Mouse (Mus musculus): Measurements from ENCODE around the gene Olfr1104. TPM values are rescaled to one million over a fixed set of nuclear protein-coding genes. Genes with fewer than 3 reads are reported as not detected.

The Olfr1104 gene
- total RNA-seq (2012; rRNA removed) = not detected in 2 replicates

GRCm38 (mm10) chr2:87026980-87027379 is at the start of gene Olfr1104:
Gene Olfr1104, minus strand, starts transcription at chr2:87027080.
- Histone ChIP-seq H3K36me3 (ENCODE audit: control insufficient read depth, insufficient read depth, low read length, poor library complexity, severe bottlenecking) (no peaks in the 10 kb centered on the region), H3K9me3 (ENCODE audit: control insufficient read depth, insufficient read depth, low read depth, low read length) (no peaks in the 10 kb centered on the region), H3K27ac (ENCODE audit: insufficient read depth, low read depth, low read length, poor library complexity, severe bottlenecking) (no peak within 1 kb of the TSS), H3K9ac (ENCODE audit: insufficient read depth, low read depth, low read length, poor library complexity, severe bottlenecking) (no peak within 1 kb of the TSS), H3K4me3 (ENCODE audit: insufficient read depth in 1 of 2, low read depth in 1 of 2, low read length in 2 of 2, poor library complexity in 1 of 2, severe bottlenecking in 1 of 2) (no peak within 1 kb of the TSS), H3K4me1 (ENCODE audit: control insufficient read depth in 2 of 2, insufficient read depth in 2 of 2, low read length in 2 of 2, poor library complexity in 1 of 2) (no peaks in the 10 kb centered on the region)
- no peak for DNase-seq (ENCODE audit: low read depth, low spot score)
- in situ Hi-C loops (cut with MboI; ENCODE audit: low sequenced_read_pairs in 2 of 2, unreplicated experiment in 2 of 2) = no loop called here
- TF ChIP-seq CHD2 (IDR thresholded peaks at IDR 0.05; ENCODE audit: low read depth, low read length) (no peak), ZNF384 (IDR thresholded peaks at IDR 0.05; ENCODE audit: low read depth, low read length) (no peak), ZC3H11A (IDR thresholded peaks at IDR 0.05; ENCODE audit: borderline replicate concordance, low read depth, low read length) (no peak), HCFC1 (IDR thresholded peaks at IDR 0.05; ENCODE audit: borderline replicate concordance, insufficient read depth, low read length) (no peak), MAFK (IDR thresholded peaks at IDR 0.05; ENCODE audit: insufficient read depth, low read depth, low read length) (no peak)

DNA sequence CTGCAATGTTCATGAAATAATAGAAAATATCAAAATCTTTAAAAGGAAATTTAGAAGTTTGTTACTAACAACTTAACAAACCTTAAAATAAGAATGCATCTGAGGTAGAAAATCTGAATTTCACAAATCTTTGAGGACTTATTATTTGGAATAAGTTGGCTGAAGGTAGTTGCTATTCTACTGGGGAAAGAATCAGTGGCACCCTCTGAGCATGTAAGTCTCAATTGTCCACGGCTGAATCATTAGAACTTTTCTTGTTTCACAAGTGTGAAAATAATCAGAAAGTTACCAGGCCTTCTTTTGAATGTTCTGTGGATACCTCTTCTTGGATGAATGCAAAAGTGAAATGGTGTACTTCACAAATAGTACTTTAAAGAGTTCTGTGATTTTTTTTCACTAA is 48.8 kb upstream of the Olfr1104 start, which contains the start of gene Olfr1107:
Gene Olfr1107 (minus strand): TSS at position 101 of the 400 bp plus-strand sequence.
- H3K27ac ChIP-seq (ENCODE audit: insufficient read depth, low read depth, low read length, poor library complexity, severe bottlenecking) = no peak within 1 kb of the TSS
- H3K9me3 ChIP-seq (ENCODE audit: control insufficient read depth, insufficient read depth, low read depth, low read length) = no peaks in the 10 kb centered on the region
- DNase-seq (ENCODE audit: low read depth, low spot score) = no peak
- no peaks in the 10 kb centered on the region for H3K4me1 ChIP-seq (ENCODE audit: control insufficient read depth in 2 of 2, insufficient read depth in 2 of 2, low read length in 2 of 2, poor library complexity in 1 of 2)
- H3K4me3 ChIP-seq (ENCODE audit: insufficient read depth in 1 of 2, low read depth in 1 of 2, low read length in 2 of 2, poor library complexity in 1 of 2, severe bottlenecking in 1 of 2) = no peak within 1 kb of the TSS
- in situ Hi-C loops (cut with MboI; ENCODE audit: low sequenced_read_pairs in 2 of 2, unreplicated experiment in 2 of 2) = no loop called here
- no peak within 1 kb of the TSS for H3K9ac ChIP-seq (ENCODE audit: insufficient read depth, low read depth, low read length, poor library complexity, severe bottlenecking)
- no peaks in the 10 kb centered on the region for H3K36me3 ChIP-seq (ENCODE audit: control insufficient read depth, insufficient read depth, low read length, poor library complexity, severe bottlenecking)
- TF ChIP-seq ZNF384 (IDR thresholded peaks at IDR 0.05; ENCODE audit: low read depth, low read length) (no peak), MAFK (IDR thresholded peaks at IDR 0.05; ENCODE audit: insufficient read depth, low read depth, low read length) (no peak), CHD2 (IDR thresholded peaks at IDR 0.05; ENCODE audit: low read depth, low read length) (no peak), HCFC1 (IDR thresholded peaks at IDR 0.05; ENCODE audit: borderline replicate concordance, insufficient read depth, low read length) (no peak), ZC3H11A (IDR thresholded peaks at IDR 0.05; ENCODE audit: borderline replicate concordance, low read depth, low read length) (no peak)

DNA sequence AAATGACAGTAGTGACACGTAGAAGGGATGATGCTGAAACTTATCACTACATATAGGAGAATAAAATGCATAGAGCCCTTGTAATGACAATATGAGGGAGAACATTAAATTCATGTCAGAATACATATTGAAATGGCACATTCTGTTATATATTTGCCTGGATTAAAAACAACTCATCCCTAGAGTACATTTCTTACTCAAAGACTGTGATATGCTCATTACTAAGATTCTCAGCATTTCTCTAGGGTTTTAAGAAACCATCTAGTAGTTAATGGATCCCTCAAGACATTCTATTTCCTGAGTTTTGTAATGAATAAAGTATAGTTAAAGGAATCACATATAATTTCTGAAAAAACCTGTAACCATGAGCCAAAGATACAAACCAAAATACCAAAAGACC is 25.3 kb upstream of the Olfr1104 start, which contains the start of gene Olfr1106:
Gene Olfr1106 (minus strand): TSS at position 101 of the 400 bp plus-strand sequence.
- Histone ChIP-seq H3K27ac (ENCODE audit: insufficient read depth, low read depth, low read length, poor library complexity, severe bottlenecking) (no peak within 1 kb of the TSS), H3K9me3 (ENCODE audit: control insufficient read depth, insufficient read depth, low read depth, low read length) (no peaks in the 10 kb centered on the region), H3K4me1 (ENCODE audit: control insufficient read depth in 2 of 2, insufficient read depth in 2 of 2, low read length in 2 of 2, poor library complexity in 1 of 2) (no peaks in the 10 kb centered on the region), H3K36me3 (ENCODE audit: control insufficient read depth, insufficient read depth, low read length, poor library complexity, severe bottlenecking) (no peaks in the 10 kb centered on the region), H3K9ac (ENCODE audit: insufficient read depth, low read depth, low read length, poor library complexity, severe bottlenecking) (no peak within 1 kb of the TSS), H3K4me3 (ENCODE audit: insufficient read depth in 1 of 2, low read depth in 1 of 2, low read length in 2 of 2, poor library complexity in 1 of 2, severe bottlenecking in 1 of 2) (no peak within 1 kb of the TSS)
- no peak for DNase-seq (ENCODE audit: low read depth, low spot score)
- in situ Hi-C loops (cut with MboI; ENCODE audit: low sequenced_read_pairs in 2 of 2, unreplicated experiment in 2 of 2) = no loop called here
- TF ChIP-seq HCFC1 (IDR thresholded peaks at IDR 0.05; ENCODE audit: borderline replicate concordance, insufficient read depth, low read length) (no peak), CHD2 (IDR thresholded peaks at IDR 0.05; ENCODE audit: low read depth, low read length) (no peak), ZC3H11A (IDR thresholded peaks at IDR 0.05; ENCODE audit: borderline replicate concordance, low read depth, low read length) (no peak), ZNF384 (IDR thresholded peaks at IDR 0.05; ENCODE audit: low read depth, low read length) (no peak), MAFK (IDR thresholded peaks at IDR 0.05; ENCODE audit: insufficient read depth, low read depth, low read length) (no peak)

GRCm38 (mm10) chr2:87036431-87036830 is 9.6 kb upstream of the Olfr1104 start, which contains the start of gene Olfr1105:
Gene Olfr1105, minus strand, starts transcription at chr2:87036531.
- Histone ChIP-seq H3K36me3 (ENCODE audit: control insufficient read depth, insufficient read depth, low read length, poor library complexity, severe bottlenecking) (no peaks in the 10 kb centered on the region), H3K4me1 (ENCODE audit: control insufficient read depth in 2 of 2, insufficient read depth in 2 of 2, low read length in 2 of 2, poor library complexity in 1 of 2) (no peaks in the 10 kb centered on the region), H3K4me3 (ENCODE audit: insufficient read depth in 1 of 2, low read depth in 1 of 2, low read length in 2 of 2, poor library complexity in 1 of 2, severe bottlenecking in 1 of 2) (no peak within 1 kb of the TSS), H3K9ac (ENCODE audit: insufficient read depth, low read depth, low read length, poor library complexity, severe bottlenecking) (no peak within 1 kb of the TSS), H3K27ac (ENCODE audit: insufficient read depth, low read depth, low read length, poor library complexity, severe bottlenecking) (no peak within 1 kb of the TSS), H3K9me3 (ENCODE audit: control insufficient read depth, insufficient read depth, low read depth, low read length) (no peaks in the 10 kb centered on the region)
- no peak for DNase-seq (ENCODE audit: low read depth, low spot score)
- TF ChIP-seq ZNF384 (IDR thresholded peaks at IDR 0.05; ENCODE audit: low read depth, low read length) (no peak), ZC3H11A (IDR thresholded peaks at IDR 0.05; ENCODE audit: borderline replicate concordance, low read depth, low read length) (no peak), HCFC1 (IDR thresholded peaks at IDR 0.05; ENCODE audit: borderline replicate concordance, insufficient read depth, low read length) (no peak), MAFK (IDR thresholded peaks at IDR 0.05; ENCODE audit: insufficient read depth, low read depth, low read length) (no peak), CHD2 (IDR thresholded peaks at IDR 0.05; ENCODE audit: low read depth, low read length) (no peak)
- in situ Hi-C loops (cut with MboI; ENCODE audit: low sequenced_read_pairs in 2 of 2, unreplicated experiment in 2 of 2) = no loop called here
